ENCODE assay signal across 36 mouse cellular contexts in genomic region chr6:123424413-123424812, GRCm38 (mm10). TPM values are rescaled to one million over a fixed set of nuclear protein-coding genes. Genes with fewer than 3 reads are reported as not detected.
"Had no signal": no experiment of that assay in that cellular context is flagged by ENCODE, and none has a peak within 500 bp of the region (broad histone marks: within the 10 kb centered on the region; RNA-seq: fewer than 3 reads in every experiment).

No protein-coding gene starts in this region.

RNA-seq across cellular contexts. Expression of gene Vmn2r20, which starts 6.5 kb away (rescaled TPM):
- total RNA-seq: gastrocnemius, adult 18-20 months; gastrocnemius, adult 8-10 months; gastrocnemius, postnatal 14 days; gastrocnemius, postnatal 36 days; heart, adult 18-20 months; heart, adult 8-10 months; heart, postnatal 10 days; heart, postnatal 25 days; heart, postnatal 4 days; hindbrain, postnatal 0 days; layer of hippocampus, adult 18-20 months; layer of hippocampus, adult 8-10 months; layer of hippocampus, postnatal 14 days; layer of hippocampus, postnatal 36 days; left cerebral cortex, adult 18-20 months; left cerebral cortex, adult 8-10 months; left cerebral cortex, postnatal 25 days; left cerebral cortex, postnatal 4 days had no signal
- polyA plus RNA-seq: gonadal fat pad, adult 2 months; heart, embryonic 10.5 days; heart, embryonic 12.5 days; heart, embryonic 14.5 days; heart, embryonic 16.5 days; hindbrain, embryonic 11.5 days; hindbrain, embryonic 13.5 days; hindbrain, embryonic 15.5 days; hindbrain, postnatal 0 days; intestine, embryonic 14.5 days; intestine, embryonic 16.5 days; kidney, adult 2 months; kidney, embryonic 15.5 days; kidney, postnatal 0 days; large intestine, adult 2 months; limb, embryonic 11.5 days; limb, embryonic 13.5 days; limb, embryonic 15.5 days; liver, adult 2 months had no signal
